Mouse (Mus musculus): ENCODE data around the gene Pcyt2.
A peak's percentile ranks its signal among the peaks of the same experiment; 100 is the strongest.

DNA sequence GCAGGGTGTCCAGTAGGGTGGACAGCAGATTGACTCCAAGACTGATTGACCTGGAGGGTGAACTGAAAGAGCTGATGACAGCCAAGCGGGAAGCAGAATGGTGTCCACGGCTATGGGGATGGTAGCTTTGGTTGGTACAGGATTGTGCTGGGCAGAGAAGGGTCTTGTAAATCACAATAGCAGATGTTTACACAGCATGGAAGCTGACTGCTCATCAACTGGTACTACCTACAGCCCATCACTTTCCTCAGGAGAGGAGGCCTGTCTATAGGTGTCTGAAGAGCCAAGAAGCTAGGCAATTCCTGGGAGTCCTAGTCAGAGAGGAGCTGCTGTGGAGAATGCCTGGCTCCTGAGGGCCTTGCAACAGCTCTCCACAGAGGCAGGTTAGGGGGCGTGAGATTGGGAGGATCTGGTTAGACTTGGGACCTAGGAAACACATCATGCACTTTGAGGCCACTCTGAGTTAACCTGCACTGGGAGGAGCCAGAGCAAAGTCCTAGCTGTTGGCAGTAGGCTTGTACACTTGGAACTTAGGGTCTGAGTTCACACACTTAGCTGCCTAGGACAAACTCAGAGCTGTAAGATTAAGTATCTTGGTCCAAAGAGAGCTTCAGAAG, 41.3 kb downstream of the Pcyt2 start:
- TF ChIP-seq HCFC1 (IDR thresholded peaks at IDR 0.05; ENCODE audit: low read depth, low read length) (no peak), MAFK (IDR thresholded peaks at IDR 0.05; ENCODE audit: borderline replicate concordance, low read depth, low read length) (no peak), POLR2A (IDR thresholded peaks at IDR 0.05; ENCODE audit: control insufficient read depth in 1 of 2, insufficient read depth in 1 of 2, low read depth in 1 of 2, low read length in 2 of 2, poor library complexity in 1 of 2) (peak in 1 of 2 experiments; percentile 54; a peak in 2 of 4 replicates)

Data from MEL (cell line).